In genomic region chr9:32591732-32592582, GRCm38 (mm10) we compare ENCODE assay signal across 8 mouse cellular contexts. TPM values are rescaled to one million over a fixed set of nuclear protein-coding genes. Genes with fewer than 3 reads are reported as not detected.
A peak's percentile ranks its signal among the peaks of the same experiment; 100 is the strongest.
DNase-seq lines count a peak whose midpoint lies in the region; ATAC-seq and TF ChIP-seq lines count a peak whose summit lies in the region.

No protein-coding gene starts in this region.

- H3K27ac ChIP-seq in cortical plate, adult 2 months (ENCODE audit: insufficient read depth, low read length), result no peak overlapping the region
- H3K27ac ChIP-seq in gastrocnemius, adult 2 months, result peak overlapping the region; percentile 64
- no peak overlapping the region for H3K27ac ChIP-seq in hindbrain, postnatal 0 days

- H3K4me1 ChIP-seq in cortical plate, adult 2 months (ENCODE audit: control insufficient read depth, insufficient read depth, low read length), result no peaks in the 10 kb centered on the region
- H3K4me1 ChIP-seq in hindbrain, postnatal 0 days (ENCODE audit: insufficient read depth, low read length), result no peaks in the 10 kb centered on the region

- TF ChIP-seq POLR2A in cortical plate, adult 2 months (IDR thresholded peaks at IDR 0.05; ENCODE audit: extremely low read depth, insufficient read depth, low read length), result no peak

- 0 out of 2 replicates have a peak overlapping the region, but pooled peaks have one; percentile 23 for H3K4me2 ChIP-seq in hindbrain, postnatal 0 days (ENCODE audit: low read depth, low read length)

- intact Hi-C loops in gastrocnemius, adult 2 months (cut with DNase I), result loop anchor here (2.0 to 10.0 kb wide), 6 partner anchors 80 to 503 kb away; no protein-coding TSS in a partner anchor

- H3K9me3 ChIP-seq in hindbrain, postnatal 0 days (ENCODE audit: low read length), result no peaks in the 10 kb centered on the region

- peak; percentile 73 to 91 for DNase-seq in adrenal gland, adult (ENCODE audit: inconsistent age in 2 of 2, low spot score in 1 of 2)
- peak; percentile 70 for DNase-seq in gastrocnemius, adult 2 months
- peak; percentile 91 for DNase-seq in hindbrain, postnatal 0 days (ENCODE audit: low spot score)
- peak; percentile 45 for DNase-seq in left cerebral cortex, adult 11 months (ENCODE audit: low spot score)
- DNase-seq in lung, postnatal 25 days (ENCODE audit: low spot score), result peak; percentile 90
- DNase-seq in retina, embryonic 14.5 days (ENCODE audit: low spot score), result peak; percentile 90
- peak; percentile 65 for DNase-seq in urinary bladder, postnatal 25 days (ENCODE audit: low spot score)

- ATAC-seq in hindbrain, postnatal 0 days, result peak; percentile 88

- H3K27me3 ChIP-seq in hindbrain, postnatal 0 days (ENCODE audit: insufficient read depth, low read length), result no peaks in the 10 kb centered on the region; the same call in 1 of the 2 replicates

- no peak overlapping the region for H3K4me3 ChIP-seq in cortical plate, adult 2 months (ENCODE audit: insufficient read depth, low read length)
- H3K4me3 ChIP-seq in gastrocnemius, adult 2 months, result peak overlapping the region; percentile 53
- no peak overlapping the region for H3K4me3 ChIP-seq in hindbrain, postnatal 0 days (ENCODE audit: low read length)

- peak; percentile 96 for TF ChIP-seq CTCF in cortical plate, adult 2 months (IDR thresholded peaks at IDR 0.05; ENCODE audit: extremely low read depth, insufficient read depth, low read length)
- TF ChIP-seq CTCF in gastrocnemius, adult 2 months (IDR thresholded peaks at IDR 0.05), result peak; percentile 93
- TF ChIP-seq CTCF in hindbrain, postnatal 0 days (IDR thresholded peaks at IDR 0.05; ENCODE audit: low read depth), result peak; percentile 96

- no peaks in the 10 kb centered on the region for H3K36me3 ChIP-seq in hindbrain, postnatal 0 days (ENCODE audit: insufficient read depth, low read length)

- WGBS in hindbrain, postnatal 0 days, result 7% methylated on average over 14 of the region's 14 CpGs

- H3K9ac ChIP-seq in hindbrain, postnatal 0 days (replicated peaks; ENCODE audit: low read length), result no peak overlapping the region

RNA-seq across cellular contexts. Expression of gene Ets1, which starts 44.1 kb away (rescaled TPM):
- 7.7 and 8.9 TPM in 2 replicates for polyA plus RNA-seq in cortical plate, adult 2 months (2012; rRNA removed)
- total RNA-seq in gastrocnemius, adult 2 months (2021), result 10 to 100 TPM; 11.6 to 11.7 TPM
- 14.0 and 17.6 TPM in 2 replicates for total RNA-seq in hindbrain, postnatal 0 days (2014; rRNA removed)
- polyA plus RNA-seq in hindbrain, postnatal 0 days (2015; fragmentation: Nextera tagmentation; extraction: Ambion mirVana), result 9.9 and 11.7 TPM in 2 replicates

RNA-seq across cellular contexts. Expression of gene Fli1, which starts 49.3 kb away (rescaled TPM):
- polyA plus RNA-seq in cortical plate, adult 2 months (2012; rRNA removed), result 3.0 and 3.7 TPM in 2 replicates
- 1 to 10 TPM; 7.9 to 8.5 TPM for total RNA-seq in gastrocnemius, adult 2 months (2021)
- total RNA-seq in hindbrain, postnatal 0 days (2014; rRNA removed), result 6.9 and 10.8 TPM in 2 replicates
- 5.6 and 6.7 TPM in 2 replicates for polyA plus RNA-seq in hindbrain, postnatal 0 days (2015; fragmentation: Nextera tagmentation; extraction: Ambion mirVana)
